23 mouse cellular contexts compared by ENCODE assay signal in the genomic region with DNA sequence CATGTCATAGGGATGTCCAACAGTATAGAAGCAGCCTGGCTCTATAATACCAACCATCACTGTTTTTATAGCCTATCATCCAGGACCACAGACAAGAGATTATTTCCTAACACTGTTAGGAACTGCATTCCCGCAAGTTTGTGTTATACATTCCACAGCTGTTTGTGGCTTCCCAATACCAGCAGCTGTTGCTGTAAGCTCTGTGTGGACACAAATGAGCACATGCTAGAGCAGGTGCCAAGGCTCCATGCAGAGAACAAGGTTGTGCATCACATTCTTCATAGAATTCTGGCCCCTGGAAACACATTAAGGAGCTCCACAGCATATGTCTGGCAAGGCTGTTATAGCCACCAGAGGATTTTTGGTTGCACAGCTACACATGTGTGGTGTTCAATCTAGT. TPM values are rescaled to one million over a fixed set of nuclear protein-coding genes. Genes with fewer than 3 reads are reported as not detected.
"Had no signal": no experiment of that assay in that cellular context is flagged by ENCODE, and none has a peak within 500 bp of the region (broad histone marks: within the 10 kb centered on the region; RNA-seq: fewer than 3 reads in every experiment).

No protein-coding gene starts in this region.

- H3K4me2 ChIP-seq: limb, embryonic 12.5 days; liver, embryonic 11.5 days; lung, embryonic 14.5 days; midbrain, embryonic 13.5 days; neural tube, embryonic 12.5 days; stomach, embryonic 15.5 days had no signal

- H3K4me3 ChIP-seq: left cerebral cortex, adult 2 months; limb, embryonic 12.5 days; midbrain, embryonic 13.5 days; neural tube, embryonic 12.5 days; stomach, embryonic 15.5 days had no signal

- H3K27me3 ChIP-seq: limb, embryonic 12.5 days; midbrain, embryonic 13.5 days; neural tube, embryonic 12.5 days; stomach, embryonic 15.5 days had no signal

- H3K36me3 ChIP-seq: limb, embryonic 12.5 days; midbrain, embryonic 13.5 days; neural tube, embryonic 12.5 days; stomach, embryonic 15.5 days had no signal

- H3K9ac ChIP-seq: limb, embryonic 12.5 days; liver, embryonic 14.5 days; liver, postnatal 0 days; lung, embryonic 14.5 days; midbrain, embryonic 13.5 days; neural tube, embryonic 12.5 days; stomach, embryonic 15.5 days had no signal

- H3K9me3 ChIP-seq: limb, embryonic 12.5 days; midbrain, embryonic 13.5 days; neural tube, embryonic 12.5 days; stomach, embryonic 15.5 days had no signal

- ATAC-seq: liver, postnatal 0 days; lung, postnatal 0 days; midbrain, embryonic 13.5 days; midbrain, embryonic 16.5 days had no signal

- DNase-seq: kidney, adult 18-20 months; kidney, adult 9 months; kidney, postnatal 14 days; layer of hippocampus, postnatal 36 days; liver, postnatal 0 days; lung, embryonic 14.5 days; retina, postnatal 1 day; right cerebral cortex, postnatal 25 days; spleen, adult 18-20 months; thymus, postnatal 36 days had no signal

- H3K4me1 ChIP-seq: limb, embryonic 12.5 days; midbrain, embryonic 13.5 days; neural tube, embryonic 12.5 days; stomach, embryonic 15.5 days had no signal

- H3K27ac ChIP-seq: left cerebral cortex, adult 2 months; limb, embryonic 12.5 days; liver, embryonic 14.5 days; macrophage; midbrain, embryonic 13.5 days; neural tube, embryonic 12.5 days; stomach, embryonic 15.5 days had no signal

RNA-seq across cellular contexts. Expression of gene Gm7361, which starts 35.4 kb away (rescaled TPM):
- total RNA-seq: megakaryocyte, adult 5-6 weeks; neutrophil, adult 5-6 weeks had no signal
- polyA plus RNA-seq: kidney, embryonic 16.5 days; limb, embryonic 12.5 days; liver, embryonic 11.5 days; liver, embryonic 14.5 days; liver, postnatal 0 days; lung, postnatal 0 days; macrophage; midbrain, embryonic 13.5 days; neural tube, embryonic 12.5 days; stomach, embryonic 15.5 days had no signal
